Mouse (Mus musculus) lung, postnatal 0 days (tissue): Measurements from ENCODE around the gene Cacna1d.

Experiments
- CTCF ChIP-seq: IDR thresholded peaks from 2 replicates; pipeline ENCODE4 v1.5.1; 2016; ENCODE audit warnings: antibody characterized with exemption, mild to moderate bottlenecking
- EP300 ChIP-seq: IDR thresholded peaks from 2 replicates; pipeline ENCODE4 v1.6.1; 2016; ENCODE audit warnings: antibody characterized with exemption, mild to moderate bottlenecking, control low read depth

GRCm38 (mm10) chr14:30043356-30043940 lies 447.8 kb downstream of the Cacna1d start:
- no peak for TF ChIP-seq EP300
- TF ChIP-seq CTCF, result no peak
